19 mouse cellular contexts compared by ENCODE assay signal in the genomic region with DNA sequence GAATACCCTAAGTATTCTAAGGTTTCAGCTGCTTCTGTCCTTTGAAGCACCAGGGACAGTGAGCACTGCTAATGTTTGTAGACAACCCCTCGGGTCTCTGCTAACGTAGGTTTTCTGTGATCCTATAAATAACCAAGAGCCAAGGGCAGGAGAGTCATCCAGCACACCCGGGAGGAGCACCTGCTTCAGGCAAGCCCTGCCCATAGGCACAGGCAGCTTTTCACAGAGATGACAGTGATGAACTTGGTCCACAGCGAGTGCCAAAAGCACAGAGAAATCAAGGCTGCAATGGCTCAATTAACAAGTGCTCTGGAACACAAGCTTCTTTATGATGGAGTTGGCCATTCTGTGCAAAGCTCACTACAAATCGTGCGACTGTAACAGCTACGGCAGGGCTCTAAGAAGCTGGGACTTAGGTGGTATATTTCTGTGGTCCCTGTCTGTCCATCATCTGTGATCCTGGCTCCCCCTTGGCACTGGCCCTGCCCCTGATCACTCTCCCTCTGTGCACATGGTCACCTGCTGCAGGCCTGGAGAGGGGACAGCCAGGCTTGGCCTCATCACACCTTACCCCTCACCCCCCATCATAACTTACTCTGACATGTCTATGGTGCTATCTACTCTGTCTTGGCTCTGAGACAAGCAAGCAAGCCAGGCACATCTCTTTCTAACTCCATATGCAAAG.
DNase-seq lines count a peak whose midpoint lies in the region; ATAC-seq and TF ChIP-seq lines count a peak whose summit lies in the region.
"Had no signal": no experiment of that assay in that cellular context is flagged by ENCODE, and none has a peak within 500 bp of the region (broad histone marks: within the 10 kb centered on the region; RNA-seq: fewer than 3 reads in every experiment).

No protein-coding gene starts in this region.

- TF ChIP-seq CTCF in layer of hippocampus, adult 2 months (conservative IDR thresholded peaks at IDR 0.05), result no peak

- 64% methylated on average over 7 of the region's 7 CpGs for WGBS in heart, embryonic 11.5 days (ENCODE audit: insufficient replicate concordance)
- 47% methylated on average over 7 of the region's 7 CpGs for WGBS in neural tube, embryonic 13.5 days
- 45% methylated on average over 7 of the region's 7 CpGs for WGBS in neural tube, embryonic 15.5 days
- 42% methylated on average over 7 of the region's 7 CpGs for WGBS in heart, embryonic 14.5 days

- ATAC-seq in heart, embryonic 11.5 days (replicated peaks; ENCODE audit: insufficient number of reproducible peaks, low FRiP score, low TSS enrichment), result no peak
- peak; percentile 20; the same call in 1 of the 2 replicates for ATAC-seq in neural tube, embryonic 13.5 days (ENCODE audit: low read depth)
- no peak for ATAC-seq in neural tube, embryonic 15.5 days (ENCODE audit: low FRiP score)
- ATAC-seq in heart, embryonic 14.5 days (ENCODE audit: insufficient number of reproducible peaks, insufficient read depth, low FRiP score, low read depth), result no peak
- ATAC-seq: forebrain, embryonic 15.5 days had no signal

- H3K4me1 ChIP-seq in heart, embryonic 11.5 days (ENCODE audit: control insufficient read depth, insufficient read depth, low read length), result peaks cover 29% of the 10 kb centered on the region
- H3K4me1 ChIP-seq in neural tube, embryonic 13.5 days (replicated peaks), result peaks cover 41% of the 10 kb centered on the region
- peaks cover 23% of the 10 kb centered on the region for H3K4me1 ChIP-seq in neural tube, embryonic 15.5 days
- peaks cover 22 to 38% of the 10 kb centered on the region in 2 experiments for H3K4me1 ChIP-seq in heart, embryonic 14.5 days (ENCODE audit: control insufficient read depth in 2 of 2, insufficient read depth in 2 of 2, low read length in 2 of 2)

- no peaks in the 10 kb centered on the region for H3K36me3 ChIP-seq in heart, embryonic 11.5 days (ENCODE audit: control insufficient read depth, insufficient read depth, low read length)
- H3K36me3 ChIP-seq in neural tube, embryonic 13.5 days, result no peaks in the 10 kb centered on the region
- no peaks in the 10 kb centered on the region for H3K36me3 ChIP-seq in neural tube, embryonic 15.5 days
- peaks cover 10% of the 10 kb centered on the region for H3K36me3 ChIP-seq in heart, embryonic 14.5 days (ENCODE audit: control insufficient read depth, insufficient read depth, low read length)
- H3K36me3 ChIP-seq: embryonic facial prominence, embryonic 10.5 days; forebrain, embryonic 15.5 days; midbrain, embryonic 12.5 days had no signal

- 0 out of 2 replicates have a peak overlapping the region, but pooled peaks have one; percentile 22 for H3K9ac ChIP-seq in heart, embryonic 11.5 days (ENCODE audit: low read depth, low read length)
- no peak overlapping the region for H3K9ac ChIP-seq in neural tube, embryonic 13.5 days
- H3K9ac ChIP-seq in neural tube, embryonic 15.5 days (replicated peaks), result no peak overlapping the region
- H3K9ac ChIP-seq in heart, embryonic 14.5 days (ENCODE audit: low read length), result no peak overlapping the region; the same call in 1 of the 2 replicates
- H3K9ac ChIP-seq: forebrain, embryonic 15.5 days; liver, embryonic 14.5 days; midbrain, embryonic 12.5 days had no signal

- H3K4me2 ChIP-seq in heart, embryonic 11.5 days, result peak overlapping the region; percentile 11
- no peak overlapping the region for H3K4me2 ChIP-seq in neural tube, embryonic 13.5 days
- H3K4me2 ChIP-seq in neural tube, embryonic 15.5 days, result no peak overlapping the region
- H3K4me2 ChIP-seq in heart, embryonic 14.5 days (ENCODE audit: low read length), result no peak overlapping the region
- H3K4me2 ChIP-seq: forebrain, embryonic 15.5 days; midbrain, embryonic 12.5 days had no signal

- intact Hi-C loops in heart, postnatal 36 days (cut with DNase I), result no loop called here

- no peak for DNase-seq in heart, postnatal 36 days
- DNase-seq in lung, postnatal 10 days, result no peak
- DNase-seq in layer of hippocampus, adult 2 months (ENCODE audit: low spot score in 2 of 2), result no peak
- no peak for DNase-seq in spleen, adult 18-20 months
- DNase-seq: adrenal gland, postnatal 36 days; gastrocnemius, postnatal 10 days; kidney, adult 2 months; kidney, postnatal 36 days; layer of hippocampus, postnatal 36 days; right cerebral cortex, postnatal 25 days had no signal

- H3K27ac ChIP-seq in heart, embryonic 11.5 days (ENCODE audit: low read depth, low read length), result peak overlapping the region; percentile 29
- H3K27ac ChIP-seq in neural tube, embryonic 13.5 days (replicated peaks), result peak overlapping the region; percentile 1; the same call in 1 of the 2 replicates
- no peak overlapping the region for H3K27ac ChIP-seq in neural tube, embryonic 15.5 days (replicated peaks)
- H3K27ac ChIP-seq in heart, embryonic 14.5 days (replicated peaks in 1 of 2; ENCODE audit: control insufficient read depth in 1 of 2, insufficient read depth in 1 of 2, low read depth in 2 of 2, low read length in 2 of 2), result peak overlapping the region; percentile 40 to 53
- H3K27ac ChIP-seq in layer of hippocampus, adult 2 months, result no peak overlapping the region
- H3K27ac ChIP-seq: embryonic facial prominence, embryonic 10.5 days; forebrain, embryonic 15.5 days; liver, embryonic 14.5 days; midbrain, embryonic 12.5 days had no signal

- H3K9me3 ChIP-seq in heart, embryonic 11.5 days (replicated peaks; ENCODE audit: control insufficient read depth, low read length), result no peaks in the 10 kb centered on the region
- no peaks in the 10 kb centered on the region for H3K9me3 ChIP-seq in neural tube, embryonic 13.5 days
- H3K9me3 ChIP-seq in neural tube, embryonic 15.5 days (replicated peaks), result no peaks in the 10 kb centered on the region
- no peaks in the 10 kb centered on the region for H3K9me3 ChIP-seq in heart, embryonic 14.5 days (ENCODE audit: control insufficient read depth, low read length)
- H3K9me3 ChIP-seq: embryonic facial prominence, embryonic 10.5 days; forebrain, embryonic 15.5 days; midbrain, embryonic 12.5 days had no signal

- H3K4me3 ChIP-seq in heart, embryonic 11.5 days (ENCODE audit: low read depth, low read length), result no peak overlapping the region
- H3K4me3 ChIP-seq in neural tube, embryonic 13.5 days, result no peak overlapping the region
- no peak overlapping the region for H3K4me3 ChIP-seq in neural tube, embryonic 15.5 days (replicated peaks)
- H3K4me3 ChIP-seq in heart, embryonic 14.5 days (ENCODE audit: control insufficient read depth in 1 of 2, insufficient read depth in 1 of 2, low read depth in 1 of 2, low read length in 2 of 2), result no peak overlapping the region
- no peak overlapping the region for H3K4me3 ChIP-seq in layer of hippocampus, adult 2 months
- H3K4me3 ChIP-seq: embryonic facial prominence, embryonic 10.5 days; erythroblast, embryonic 14.5 days; forebrain, embryonic 15.5 days; midbrain, embryonic 12.5 days had no signal

- no peaks in the 10 kb centered on the region for H3K27me3 ChIP-seq in heart, embryonic 11.5 days (ENCODE audit: control insufficient read depth, insufficient read depth, low read length)
- no peaks in the 10 kb centered on the region for H3K27me3 ChIP-seq in neural tube, embryonic 13.5 days
- no peaks in the 10 kb centered on the region for H3K27me3 ChIP-seq in neural tube, embryonic 15.5 days (replicated peaks)
- no peaks in the 10 kb centered on the region for H3K27me3 ChIP-seq in heart, embryonic 14.5 days (ENCODE audit: control insufficient read depth, insufficient read depth, low read length)
- H3K27me3 ChIP-seq: forebrain, embryonic 15.5 days; midbrain, embryonic 12.5 days had no signal

Comparison
In these comparisons a context has a peak if more than half of its experiments do, and no peak if none do; other contexts are left out.
1. H3K27ac ChIP-seq: peak in heart, embryonic 11.5 days (single experiment), neural tube, embryonic 13.5 days (single experiment) and heart, embryonic 14.5 days (2 of 2); none in neural tube, embryonic 15.5 days (single experiment) and layer of hippocampus, adult 2 months (single experiment).